Mouse (Mus musculus): ENCODE measurements at regions not wholly inside any gene's neighbourhood (a gene's known extent, or its start where the extent isn't known, plus 50 kb on each side); places are given as distances from the start of the nearest gene placed in this dataset.

- ATAC-seq (ENCODE audit: low FRiP score): no peak
- Histone ChIP-seq H3K9ac (no peak overlapping the region), H3K4me1 (replicated peaks; ENCODE audit: control insufficient read depth, insufficient read depth, low read length) (no peaks in the 10 kb centered on the region), H3K27me3 (ENCODE audit: control insufficient read depth, insufficient read depth, low read length) (no peaks in the 10 kb centered on the region), H3K4me2 (replicated peaks) (no peak overlapping the region), H3K27ac (no peak overlapping the region), H3K9me3 (ENCODE audit: control insufficient read depth, low read length) (no peaks in the 10 kb centered on the region), H3K4me3 (replicated peaks; ENCODE audit: low read length) (no peak overlapping the region), H3K36me3 (replicated peaks; ENCODE audit: control insufficient read depth, insufficient read depth) (no peaks in the 10 kb centered on the region)
- WGBS: 100% methylated on average over 1 of the region's 1 CpGs
- no peak for DNase-seq (ENCODE audit: low spot score)
Measured at GRCm38 (mm10) chr13:71342921-71343320, 501.3 kb upstream of the Adamts16 start.

GRCm38 (mm10) chr13:71338700-71339099, 497.1 kb upstream of the Adamts16 start:
- Histone ChIP-seq H3K27me3 (ENCODE audit: control insufficient read depth, insufficient read depth, low read length) (no peaks in the 10 kb centered on the region), H3K9ac (no peak overlapping the region), H3K27ac (no peak overlapping the region), H3K4me1 (replicated peaks; ENCODE audit: control insufficient read depth, insufficient read depth, low read length) (no peaks in the 10 kb centered on the region), H3K36me3 (replicated peaks; ENCODE audit: control insufficient read depth, insufficient read depth) (no peaks in the 10 kb centered on the region), H3K4me3 (replicated peaks; ENCODE audit: low read length) (no peak overlapping the region), H3K4me2 (replicated peaks) (no peak overlapping the region), H3K9me3 (ENCODE audit: control insufficient read depth, low read length) (no peaks in the 10 kb centered on the region)
- ATAC-seq (ENCODE audit: low FRiP score) (no peak), DNase-seq (ENCODE audit: low spot score) (no peak)
- WGBS: 33% methylated on average over 6 of the region's 6 CpGs

GRCm38 (mm10) chr13:71334925-71335324, 493.3 kb upstream of the Adamts16 start:
- DNase-seq (ENCODE audit: low spot score) (no peak), ATAC-seq (ENCODE audit: low FRiP score) (no peak)
- H3K27me3 ChIP-seq (ENCODE audit: control insufficient read depth, insufficient read depth, low read length): no peaks in the 10 kb centered on the region
- no peak overlapping the region for H3K27ac ChIP-seq
- whole genome bisulfite sequencing: 89% methylated on average over 4 of the region's 4 CpGs
- H3K9ac ChIP-seq: no peak overlapping the region
- no peaks in the 10 kb centered on the region for H3K4me1 ChIP-seq (replicated peaks; ENCODE audit: control insufficient read depth, insufficient read depth, low read length)
- no peak overlapping the region for H3K4me2 ChIP-seq (replicated peaks)
- H3K4me3 ChIP-seq (replicated peaks; ENCODE audit: low read length): no peak overlapping the region
- no peaks in the 10 kb centered on the region for H3K9me3 ChIP-seq (ENCODE audit: control insufficient read depth, low read length)
- no peaks in the 10 kb centered on the region for H3K36me3 ChIP-seq (replicated peaks; ENCODE audit: control insufficient read depth, insufficient read depth)

- DNase-seq (ENCODE audit: low spot score) (no peak), ATAC-seq (ENCODE audit: low FRiP score) (no peak)
- Histone ChIP-seq H3K27ac (no peak overlapping the region), H3K9ac (no peak overlapping the region), H3K4me2 (replicated peaks) (no peak overlapping the region), H3K27me3 (ENCODE audit: control insufficient read depth, insufficient read depth, low read length) (no peaks in the 10 kb centered on the region), H3K36me3 (replicated peaks; ENCODE audit: control insufficient read depth, insufficient read depth) (no peaks in the 10 kb centered on the region), H3K4me1 (replicated peaks; ENCODE audit: control insufficient read depth, insufficient read depth, low read length) (no peaks in the 10 kb centered on the region), H3K9me3 (ENCODE audit: control insufficient read depth, low read length) (no peaks in the 10 kb centered on the region), H3K4me3 (replicated peaks; ENCODE audit: low read length) (no peak overlapping the region)
- WGBS: 88% methylated on average over 4 of the region's 4 CpGs
Measured at GRCm38 (mm10) chr13:71333146-71333545, 491.5 kb upstream of the Adamts16 start.

- no peak for ATAC-seq (ENCODE audit: low FRiP score)
- Histone ChIP-seq H3K27me3 (ENCODE audit: control insufficient read depth, insufficient read depth, low read length) (no peaks in the 10 kb centered on the region), H3K4me2 (replicated peaks) (no peak overlapping the region), H3K9ac (no peak overlapping the region), H3K9me3 (ENCODE audit: control insufficient read depth, low read length) (no peaks in the 10 kb centered on the region), H3K4me3 (replicated peaks; ENCODE audit: low read length) (no peak overlapping the region), H3K27ac (no peak overlapping the region), H3K4me1 (replicated peaks; ENCODE audit: control insufficient read depth, insufficient read depth, low read length) (no peaks in the 10 kb centered on the region), H3K36me3 (replicated peaks; ENCODE audit: control insufficient read depth, insufficient read depth) (no peaks in the 10 kb centered on the region)
- WGBS: 33% methylated on average over 6 of the region's 6 CpGs
- no peak for DNase-seq (ENCODE audit: low spot score)
Measured at GRCm38 (mm10) chr13:71330321-71330720, 488.7 kb upstream of the Adamts16 start.

GRCm38 (mm10) chr13:71327802-71328753, 486.5 kb upstream of the Adamts16 start:
- no peak for ATAC-seq (ENCODE audit: low FRiP score)
- Histone ChIP-seq H3K9me3 (ENCODE audit: control insufficient read depth, low read length) (no peaks in the 10 kb centered on the region), H3K4me2 (replicated peaks) (no peak overlapping the region), H3K4me3 (replicated peaks; ENCODE audit: low read length) (no peak overlapping the region), H3K36me3 (replicated peaks; ENCODE audit: control insufficient read depth, insufficient read depth) (no peaks in the 10 kb centered on the region), H3K27ac (no peak overlapping the region), H3K27me3 (ENCODE audit: control insufficient read depth, insufficient read depth, low read length) (no peaks in the 10 kb centered on the region), H3K9ac (no peak overlapping the region), H3K4me1 (replicated peaks; ENCODE audit: control insufficient read depth, insufficient read depth, low read length) (no peaks in the 10 kb centered on the region)
- DNase-seq (ENCODE audit: low spot score): no peak
- WGBS: 79% methylated on average over 4 of the region's 4 CpGs

GRCm38 (mm10) chr13:71320489-71320888, 478.9 kb upstream of the Adamts16 start:
- no peaks in the 10 kb centered on the region for H3K36me3 ChIP-seq (replicated peaks; ENCODE audit: control insufficient read depth, insufficient read depth)
- no peak overlapping the region for H3K4me2 ChIP-seq (replicated peaks)
- WGBS: 89% methylated on average over 3 of the region's 3 CpGs
- no peaks in the 10 kb centered on the region for H3K9me3 ChIP-seq (ENCODE audit: control insufficient read depth, low read length)
- ATAC-seq (ENCODE audit: low FRiP score) (no peak), DNase-seq (ENCODE audit: low spot score) (no peak)
- no peak overlapping the region for H3K9ac ChIP-seq
- H3K4me3 ChIP-seq (replicated peaks; ENCODE audit: low read length): no peak overlapping the region
- no peaks in the 10 kb centered on the region for H3K27me3 ChIP-seq (ENCODE audit: control insufficient read depth, insufficient read depth, low read length)
- H3K4me1 ChIP-seq (replicated peaks; ENCODE audit: control insufficient read depth, insufficient read depth, low read length): no peaks in the 10 kb centered on the region
- no peak overlapping the region for H3K27ac ChIP-seq

GRCm38 (mm10) chr13:71303956-71304355, 462.3 kb upstream of the Adamts16 start:
- Histone ChIP-seq H3K4me1 (replicated peaks; ENCODE audit: control insufficient read depth, insufficient read depth, low read length) (0 out of 2 replicates have a peak, but pooled peaks cover 4% of the 10 kb centered on the region), H3K4me3 (replicated peaks; ENCODE audit: low read length) (no peak overlapping the region), H3K9ac (no peak overlapping the region), H3K36me3 (replicated peaks; ENCODE audit: control insufficient read depth, insufficient read depth) (no peaks in the 10 kb centered on the region), H3K9me3 (ENCODE audit: control insufficient read depth, low read length) (no peaks in the 10 kb centered on the region), H3K4me2 (replicated peaks) (no peak overlapping the region), H3K27ac (no peak overlapping the region), H3K27me3 (ENCODE audit: control insufficient read depth, insufficient read depth, low read length) (no peaks in the 10 kb centered on the region)
- ATAC-seq (ENCODE audit: low FRiP score): no peak
- no peak for DNase-seq (ENCODE audit: low spot score)
- WGBS: 97% methylated on average over 4 of the region's 4 CpGs

- Histone ChIP-seq H3K4me2 (replicated peaks) (no peak overlapping the region), H3K9ac (no peak overlapping the region), H3K9me3 (ENCODE audit: control insufficient read depth, low read length) (no peaks in the 10 kb centered on the region), H3K36me3 (replicated peaks; ENCODE audit: control insufficient read depth, insufficient read depth) (no peaks in the 10 kb centered on the region), H3K4me1 (replicated peaks; ENCODE audit: control insufficient read depth, insufficient read depth, low read length) (no peaks in the 10 kb centered on the region), H3K4me3 (replicated peaks; ENCODE audit: low read length) (no peak overlapping the region), H3K27me3 (ENCODE audit: control insufficient read depth, insufficient read depth, low read length) (no peaks in the 10 kb centered on the region), H3K27ac (no peak overlapping the region)
- ATAC-seq (ENCODE audit: low FRiP score): no peak
- DNase-seq (ENCODE audit: low spot score): no peak
- WGBS: 84% methylated on average over 2 of the region's 2 CpGs
Measured at GRCm38 (mm10) chr13:71275991-71276390, 434.4 kb upstream of the Adamts16 start.
